Mouse (Mus musculus): ENCODE data around the gene Htr1f.

- TF ChIP-seq CTCF (IDR thresholded peaks at IDR 0.05; ENCODE audit: control insufficient read depth, insufficient read depth, insufficient read length) (no peak), MAX (IDR thresholded peaks at IDR 0.05) (no peak), FOSL1 (IDR thresholded peaks at IDR 0.05; ENCODE audit: insufficient read depth, low read length, poor library complexity, severe bottlenecking) (no peak), CEBPB (IDR thresholded peaks at IDR 0.05; ENCODE audit: low read depth) (no peak), USF1 (IDR thresholded peaks at IDR 0.05; ENCODE audit: low read depth) (no peak)
Observed at GRCm38 (mm10) chr16:65083475-65083874, 22.2 kb downstream of the Htr1f start.

Data from C2C12 (cell line).